Mouse (Mus musculus): ENCODE results near the gene Zbed6. TPM values are rescaled to one million over a fixed set of nuclear protein-coding genes. Genes with fewer than 3 reads are reported as not detected.

Zbed6 gene
- polyA plus RNA-seq (2015; fragmentation: Illumina TruSeq; extraction: RNeasy Lipid Tissue Mini Kit (QIAGEN cat#74804); ENCODE audit: low read depth, low replicate concordance): 10.9 TPM

DNA sequence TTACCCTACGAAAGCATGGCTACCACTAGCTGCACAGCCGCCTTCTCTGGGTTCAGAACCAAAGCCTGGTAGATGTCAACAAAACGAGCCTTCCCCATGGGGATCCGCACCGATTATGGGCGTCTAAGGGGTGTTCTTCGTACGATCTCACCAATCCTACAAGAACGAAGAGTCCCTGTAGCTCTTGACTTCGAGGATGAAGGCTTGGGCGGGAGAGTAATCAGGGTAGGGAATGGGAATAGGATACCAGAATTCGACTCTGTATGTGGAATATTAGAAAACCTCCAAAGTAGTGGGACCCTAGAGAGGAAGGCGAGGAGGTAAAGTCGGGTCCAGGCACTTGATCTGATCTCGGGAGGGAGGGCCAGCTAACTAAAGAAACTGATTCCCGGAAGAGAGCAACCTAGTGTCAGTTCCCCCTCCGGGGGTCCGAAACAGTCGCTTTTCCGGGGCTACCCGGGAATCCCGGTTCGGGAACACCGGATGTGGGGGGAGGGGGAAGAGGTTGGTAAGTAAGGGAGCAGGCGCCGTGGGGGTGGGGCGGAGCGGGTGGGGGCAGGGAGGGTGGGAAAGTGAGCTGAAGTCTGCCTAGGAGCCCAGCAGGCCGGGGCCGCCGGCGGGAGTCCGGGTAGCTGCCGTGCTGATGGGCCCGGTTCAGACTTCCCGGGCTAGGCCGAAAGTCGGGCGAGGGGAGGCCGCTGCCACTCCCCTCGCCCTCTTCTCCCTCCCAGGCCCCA, at the start of gene Zbed6:
Zbed6 (minus strand) TSS at position 420 of the 737 bp plus-strand sequence.

DNA sequence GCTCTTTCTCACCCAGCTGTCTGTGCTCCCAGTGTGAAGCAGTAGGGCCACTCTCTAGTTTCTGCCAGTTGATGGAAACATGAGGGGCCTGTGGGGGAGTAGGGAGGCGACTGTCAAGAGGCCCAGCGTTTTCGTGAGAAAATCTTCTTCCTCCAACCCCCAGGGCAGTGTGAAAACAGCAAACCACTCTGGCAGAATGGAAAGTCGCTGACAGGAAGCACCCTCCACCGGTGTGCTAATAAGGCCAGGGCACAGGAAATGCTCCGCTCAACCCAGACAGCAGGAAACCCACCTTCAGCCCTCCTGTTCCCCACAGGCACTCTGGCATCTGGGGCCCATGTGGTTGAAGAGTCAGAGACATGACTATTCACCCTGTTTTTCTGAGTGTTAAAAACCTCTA, 29.2 kb upstream of the Zbed6 start, which contains the start of gene Lax1:
Lax1 (minus strand) TSS at position 212 of the 400 bp plus-strand sequence.

DNA sequence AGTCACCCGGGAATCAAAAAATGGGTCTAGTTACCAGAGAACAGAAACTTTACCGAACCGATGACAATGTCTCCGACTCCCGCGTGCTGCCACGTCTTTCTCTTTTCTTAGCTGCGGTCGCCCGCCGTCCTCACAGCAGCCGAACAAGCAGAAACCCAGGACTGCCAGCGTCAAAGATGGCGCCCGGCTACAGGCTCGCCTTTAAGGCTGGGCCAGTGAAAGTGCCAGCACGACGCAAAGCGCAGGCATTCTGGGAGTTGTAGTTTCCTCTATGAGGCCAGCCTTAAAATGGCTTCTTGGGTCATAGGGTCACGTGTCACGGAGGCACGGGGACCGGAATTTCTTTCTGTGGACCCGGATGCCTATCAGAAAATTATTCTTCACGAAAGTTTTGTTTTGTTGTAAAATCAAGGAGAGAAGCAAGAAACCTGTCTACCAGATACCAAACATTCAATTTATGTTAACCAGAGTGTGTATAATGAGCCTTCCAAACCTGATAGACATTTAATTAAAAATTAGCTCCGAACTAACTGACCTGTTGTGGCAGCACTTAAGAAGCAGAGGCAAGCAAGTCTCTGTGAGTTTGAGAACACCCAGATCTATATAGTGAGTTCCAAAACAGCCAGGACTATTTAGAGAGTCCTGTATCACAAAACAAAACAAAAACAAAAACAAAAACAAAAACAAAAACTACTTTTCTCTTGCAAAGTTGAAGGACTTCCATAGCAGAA, 683 bp upstream of the Zbed6 start, which contains the start of gene Gm38394:
Gm38394 (minus strand) TSS at position 116 of the 731 bp plus-strand sequence.

DNA sequence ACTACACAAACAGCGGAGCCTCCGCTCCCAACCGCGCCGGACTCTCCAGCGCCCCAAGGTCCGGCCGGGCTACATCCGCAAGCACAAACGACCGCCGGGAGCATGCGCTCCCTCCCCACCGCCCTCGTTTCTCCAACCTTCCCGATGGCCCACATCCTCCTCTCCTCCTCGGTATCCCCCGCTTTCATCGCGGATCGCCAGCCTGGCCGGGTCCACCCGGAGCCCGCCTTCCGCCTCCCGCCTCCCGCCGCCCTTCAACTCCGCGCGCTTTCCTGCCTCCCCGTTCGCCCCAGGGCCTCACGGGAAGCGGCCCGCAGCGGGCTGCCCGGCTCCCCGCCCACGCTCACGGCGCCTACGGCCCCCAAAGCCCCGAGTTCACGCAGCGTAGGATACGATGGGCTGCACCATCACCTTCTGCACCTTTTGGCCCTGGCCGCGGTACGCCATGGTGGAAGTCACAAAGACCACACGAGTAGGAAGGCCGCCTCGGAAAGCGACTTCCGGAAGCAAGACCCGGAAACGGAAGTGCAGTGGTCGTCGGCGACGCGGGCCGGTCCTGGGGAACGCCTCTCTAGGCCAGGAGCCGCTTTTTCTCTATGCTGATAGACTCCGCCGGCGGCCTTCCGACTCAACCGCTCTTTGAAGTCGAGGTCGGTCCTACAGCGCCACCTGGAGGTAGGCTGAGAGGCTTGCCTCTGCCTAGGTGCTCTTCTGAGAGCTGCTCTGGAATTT, 50.7 kb downstream of the Zbed6 start, which contains the start of gene Snrpe:
Snrpe (minus strand) TSS at position 521 of the 732 bp plus-strand sequence.

Other genes starting within 250 kb of the Zbed6 start
- 7.4 TPM for gene Sox13, start 236.5 kb downstream of the Zbed6 start, polyA plus RNA-seq (2015; fragmentation: Illumina TruSeq; extraction: RNeasy Lipid Tissue Mini Kit (QIAGEN cat#74804); ENCODE audit: low read depth, low replicate concordance)
- gene Snrpe, start 50.6 kb downstream of the Zbed6 start, polyA plus RNA-seq (2015; fragmentation: Illumina TruSeq; extraction: RNeasy Lipid Tissue Mini Kit (QIAGEN cat#74804); ENCODE audit: low read depth, low replicate concordance): 156 TPM
- gene Gm38394, start 433 bp upstream of the Zbed6 start, polyA plus RNA-seq (2015; fragmentation: Illumina TruSeq; extraction: RNeasy Lipid Tissue Mini Kit (QIAGEN cat#74804); ENCODE audit: low read depth, low replicate concordance): 7.4 TPM
- gene Lax1, start 29.2 kb upstream of the Zbed6 start, polyA plus RNA-seq (2015; fragmentation: Illumina TruSeq; extraction: RNeasy Lipid Tissue Mini Kit (QIAGEN cat#74804); ENCODE audit: low read depth, low replicate concordance): 1.0 TPM
- 75.7 TPM for gene Atp2b4, start 140.2 kb upstream of the Zbed6 start, polyA plus RNA-seq (2015; fragmentation: Illumina TruSeq; extraction: RNeasy Lipid Tissue Mini Kit (QIAGEN cat#74804); ENCODE audit: low read depth, low replicate concordance)
- gene Optc, start 247.1 kb upstream of the Zbed6 start, polyA plus RNA-seq (2015; fragmentation: Illumina TruSeq; extraction: RNeasy Lipid Tissue Mini Kit (QIAGEN cat#74804); ENCODE audit: low read depth, low replicate concordance): 0.52 TPM

Measured in brain, adult 10 weeks (tissue).